Mouse (Mus musculus) heart, embryonic 14.5 days (tissue): ENCODE results near the gene Ces1b. TPM values are rescaled to one million over a fixed set of nuclear protein-coding genes. Genes with fewer than 3 reads are reported as not detected.

ENCODE experiments used
- ATAC-seq: fragments of 200-750 bp; cut with Nextera tagmentation; 2 replicates; pipeline ENCODE4 v1.8.0; 2017; ENCODE audit warnings: low read depth, moderate TSS enrichment; ENCODE audit not compliant: insufficient number of reproducible peaks, insufficient read depth, low FRiP score
- H3K27ac ChIP-seq, 2 experiments: fragments of 200-500 bp in 1 of 2; fragments of 300-500 bp in 1 of 2; sonication (generic) in 1 of 2; replicated peaks in 1 of 2; 2 replicates each; pipeline ENCODE4 v1.5.1; 2012 to 2014; ENCODE audit warnings: low read depth in 2 of 2, low read length in 2 of 2, control low read depth in 1 of 2, mild to moderate bottlenecking in 1 of 2, mixed read lengths in 1 of 2; ENCODE audit not compliant: control insufficient read depth in 1 of 2, insufficient read depth in 1 of 2
- H3K27me3 ChIP-seq: fragments of 300-500 bp; sonication (generic); 2 replicates; pipeline ENCODE4 v1.6.1; 2014; ENCODE audit warnings: mild to moderate bottlenecking, low read length, control low read depth; ENCODE audit not compliant: control insufficient read depth, insufficient read depth
- H3K36me3 ChIP-seq: fragments of 300-500 bp; sonication (generic); 2 replicates; pipeline ENCODE4 v1.6.1; 2014; ENCODE audit warnings: mild to moderate bottlenecking, control low read depth, low read length, mixed read lengths; ENCODE audit not compliant: control insufficient read depth, insufficient read depth
- H3K4me1 ChIP-seq, 2 experiments: fragments of 200-500 bp in 1 of 2; fragments of 300-500 bp in 1 of 2; sonication (generic) in 1 of 2; 2 replicates each; pipeline ENCODE4 v1.6.1; 2012 to 2014; ENCODE audit warnings: low read length in 2 of 2, control low read depth in 1 of 2, mixed read lengths in 1 of 2; ENCODE audit not compliant: control insufficient read depth in 2 of 2, insufficient read depth in 2 of 2
- H3K4me2 ChIP-seq: fragments of 300-500 bp; sonication (generic); 2 replicates; pipeline ENCODE4 v1.6.1; 2014; ENCODE audit warnings: mild to moderate bottlenecking, low read length
- H3K4me3 ChIP-seq, 2 experiments: fragments of 200-500 bp in 1 of 2; fragments of 300-500 bp in 1 of 2; sonication (generic) in 1 of 2; 2 replicates each; pipeline ENCODE4 v1.5.1; 2012 to 2014; ENCODE audit warnings: low read length in 2 of 2, mild to moderate bottlenecking in 2 of 2, control low read depth in 1 of 2, low read depth in 1 of 2, moderate library complexity in 1 of 2; ENCODE audit not compliant: control insufficient read depth in 1 of 2, insufficient read depth in 1 of 2
- H3K9ac ChIP-seq: fragments of 300-500 bp; sonication (generic); 2 replicates; pipeline ENCODE4 v1.6.1; 2014; ENCODE audit warnings: mild to moderate bottlenecking, low read length
- H3K9me3 ChIP-seq: fragments of 300-500 bp; sonication (generic); 2 replicates; pipeline ENCODE4 v1.6.1; 2016; ENCODE audit warnings: low read length, control low read depth; ENCODE audit not compliant: control insufficient read depth
- WGBS: fragments of 180-500 bp; shearing (Covaris S2); extraction: QIAGEN DNeasy Blood & Tissue Kit; methylation state at CpG from one replicate; pipeline ENCODE4 v1.1.7; 2014; 5-methylcytosine and 5-hydroxymethylcytosine counted together
- polyA plus RNA-seq: library from polyadenylated mRNA; unstranded; fragments of >200 nt; fragmentation: Nextera tagmentation; extraction: Ambion mirVana; gene quantifications from 2 replicates; pipeline ENCODE4 v1.2.1, GENCODE M21; 2014

The Ces1b gene
- polyA plus RNA-seq, 1 experiment from 2014 or later = not detected

DNA sequence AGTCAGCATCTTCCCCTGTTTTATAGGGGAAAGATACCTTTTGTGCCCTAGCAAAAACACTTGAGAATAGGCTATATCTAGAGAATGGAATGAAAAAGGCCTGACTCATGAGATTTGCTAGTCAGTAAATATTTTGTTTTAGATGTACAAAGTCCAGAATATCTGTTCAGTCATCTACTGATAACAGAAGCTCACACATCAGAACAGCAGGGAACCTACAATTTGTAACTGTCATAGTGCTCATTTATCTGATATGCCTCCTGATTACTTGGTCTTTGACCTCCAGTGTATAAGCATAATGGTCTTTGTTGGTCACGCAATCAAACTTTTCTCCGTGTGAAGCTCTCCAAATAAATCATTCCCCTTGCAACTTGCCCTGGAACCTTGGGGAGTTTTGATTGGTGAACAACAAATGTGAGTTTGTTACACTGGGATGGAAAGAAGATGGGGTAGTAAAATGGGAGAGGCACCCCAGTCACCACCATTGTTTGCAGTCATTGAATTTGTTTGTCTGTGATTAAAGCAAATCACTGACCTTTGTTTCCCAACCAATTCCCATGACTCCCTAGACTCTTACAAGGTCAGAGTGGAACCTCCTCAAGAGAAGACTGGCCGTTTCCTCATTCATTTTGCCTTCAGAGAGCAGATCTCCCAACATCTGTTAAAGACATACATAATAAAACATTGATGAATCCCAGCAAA, 16.2 kb downstream of the Ces1b start:
- Histone ChIP-seq H3K36me3 (no peaks in the 10 kb centered on the region), H3K4me1 (no peaks in the 10 kb centered on the region), H3K27ac (no peak overlapping the region), H3K27me3 (no peaks in the 10 kb centered on the region), H3K4me3 (no peak overlapping the region), H3K9me3 (no peaks in the 10 kb centered on the region), H3K4me2 (no peak overlapping the region), H3K9ac (no peak overlapping the region)
- ATAC-seq = no peak
- WGBS = 83% methylated on average over 3 of the region's 3 CpGs

DNA sequence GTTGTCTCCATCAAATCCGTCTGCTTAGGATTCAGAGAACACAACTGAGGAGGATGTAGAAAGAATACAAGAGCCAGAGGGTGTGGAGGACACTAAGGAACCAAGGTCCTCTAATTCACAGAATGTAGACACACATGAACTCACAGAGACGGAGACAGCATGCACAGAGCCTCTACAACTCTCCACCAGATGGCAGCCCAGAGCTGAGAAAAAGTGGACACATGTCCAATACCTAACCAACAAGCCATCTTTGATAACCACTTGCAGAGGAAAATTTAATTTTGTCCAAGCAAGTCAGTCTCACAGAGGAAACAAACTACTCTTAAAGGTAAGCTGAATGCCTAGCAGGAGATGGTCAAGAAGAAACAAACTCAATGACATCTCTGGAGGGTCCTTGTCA, 20.6 kb downstream of the Ces1b start:
- Histone ChIP-seq H3K9me3 (no peaks in the 10 kb centered on the region), H3K27ac (no peak overlapping the region), H3K4me1 (no peaks in the 10 kb centered on the region), H3K4me2 (no peak overlapping the region), H3K36me3 (no peaks in the 10 kb centered on the region), H3K27me3 (no peaks in the 10 kb centered on the region), H3K9ac (no peak overlapping the region), H3K4me3 (no peak overlapping the region)
- 11% methylated on average over 2 of the region's 2 CpGs for WGBS
- no peak for ATAC-seq

DNA sequence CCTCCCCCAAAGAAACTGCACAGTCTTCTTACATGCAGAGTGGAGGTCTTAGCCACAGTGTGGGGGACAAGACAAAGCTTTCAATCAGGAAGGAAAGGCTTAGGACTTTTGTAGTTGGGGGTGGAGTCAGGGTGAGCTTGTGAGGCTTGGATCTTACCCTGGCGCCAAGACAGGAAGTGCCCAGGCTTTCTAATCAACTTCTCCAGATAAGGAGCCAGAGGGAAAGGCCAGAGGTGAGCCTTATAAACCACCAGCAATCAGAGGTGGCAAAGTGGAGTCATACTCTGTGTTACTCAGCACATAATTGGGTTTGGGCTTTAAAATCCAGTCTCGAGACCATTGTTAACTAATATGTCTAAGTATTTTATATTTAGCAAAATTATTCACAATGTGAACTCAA, 24.6 kb downstream of the Ces1b start:
- H3K4me2 ChIP-seq = no peak overlapping the region
- WGBS = 40% methylated on average over 2 of the region's 2 CpGs
- H3K4me3 ChIP-seq = no peak overlapping the region
- no peak for ATAC-seq
- no peak overlapping the region for H3K27ac ChIP-seq
- no peaks in the 10 kb centered on the region for H3K27me3 ChIP-seq
- no peaks in the 10 kb centered on the region for H3K9me3 ChIP-seq
- H3K4me1 ChIP-seq = no peaks in the 10 kb centered on the region
- H3K36me3 ChIP-seq = no peaks in the 10 kb centered on the region
- H3K9ac ChIP-seq = no peak overlapping the region

DNA sequence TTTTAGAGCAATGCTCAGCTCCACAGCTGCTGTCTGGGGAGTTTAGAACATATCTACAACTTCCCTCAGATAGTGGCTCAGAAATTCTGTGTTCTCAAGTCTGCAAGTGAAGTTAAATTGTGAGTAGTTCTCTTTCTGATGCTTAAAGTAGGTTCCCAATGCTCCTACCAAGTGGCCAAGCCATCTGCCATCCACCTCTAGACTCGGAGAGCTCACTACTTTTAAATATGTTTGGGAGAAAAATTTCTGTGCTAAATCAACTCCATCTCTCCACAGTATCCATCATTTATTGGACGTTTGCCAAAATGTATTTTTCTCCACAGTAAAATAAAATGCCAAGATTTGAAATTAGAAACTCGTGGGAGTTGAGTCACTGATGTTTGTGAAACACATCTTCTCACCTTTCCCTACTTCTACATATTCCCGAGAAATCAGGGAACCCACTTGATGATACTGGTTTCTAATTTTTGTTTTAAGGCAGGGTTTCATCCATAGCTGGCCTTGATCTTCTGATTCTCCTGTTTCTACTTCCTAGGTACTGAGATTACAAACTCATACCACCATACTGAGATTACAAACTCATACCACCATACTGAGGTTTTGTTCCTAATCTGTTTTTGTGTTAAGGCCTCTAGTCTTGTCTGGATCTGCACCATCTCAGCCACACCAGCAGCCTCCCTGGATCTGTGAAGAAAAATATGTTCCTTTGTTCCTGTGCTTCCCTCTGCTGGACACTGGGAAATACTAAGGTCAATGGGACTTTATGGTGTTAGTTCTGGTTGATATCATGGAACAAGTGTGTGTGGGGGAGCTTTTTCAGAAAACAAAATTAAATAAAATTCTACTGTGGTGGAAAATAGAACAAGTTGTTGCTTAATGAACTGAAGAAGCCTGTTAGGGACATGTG, 31.1 kb downstream of the Ces1b start:
- no peaks in the 10 kb centered on the region for H3K36me3 ChIP-seq
- no peaks in the 10 kb centered on the region for H3K4me1 ChIP-seq
- 57% methylated on average over 4 of the region's 4 CpGs for WGBS
- no peak for ATAC-seq
- no peaks in the 10 kb centered on the region for H3K27me3 ChIP-seq
- no peaks in the 10 kb centered on the region for H3K9me3 ChIP-seq
- H3K4me3 ChIP-seq = no peak overlapping the region
- no peak overlapping the region for H3K4me2 ChIP-seq
- no peak overlapping the region for H3K27ac ChIP-seq
- H3K9ac ChIP-seq = no peak overlapping the region

DNA sequence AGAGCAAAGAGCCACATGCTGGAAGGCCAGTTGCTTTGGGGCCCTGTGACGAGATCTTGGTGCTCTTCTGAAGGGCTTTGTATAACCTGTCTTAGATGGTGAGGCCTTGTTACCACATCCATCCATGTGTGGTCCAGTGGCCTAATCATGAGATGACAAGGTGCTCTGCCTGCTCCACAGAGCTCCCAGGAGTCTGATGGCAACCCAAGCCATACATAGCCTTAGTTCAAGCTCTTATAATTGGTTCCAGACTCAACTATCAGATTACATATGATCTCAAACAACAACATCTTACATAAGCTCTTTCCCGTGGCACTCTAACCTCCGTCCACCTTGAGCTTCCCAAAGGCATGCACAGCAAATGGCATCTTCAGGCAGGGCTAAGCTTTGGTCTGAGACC, 31.7 kb downstream of the Ces1b start, which contains the start of gene Ces1a:
Gene Ces1a, minus strand, starts transcription at position 101 of the 400 bp plus-strand sequence.
- ATAC-seq = no peak
- no peaks in the 10 kb centered on the region for H3K4me1 ChIP-seq

DNA sequence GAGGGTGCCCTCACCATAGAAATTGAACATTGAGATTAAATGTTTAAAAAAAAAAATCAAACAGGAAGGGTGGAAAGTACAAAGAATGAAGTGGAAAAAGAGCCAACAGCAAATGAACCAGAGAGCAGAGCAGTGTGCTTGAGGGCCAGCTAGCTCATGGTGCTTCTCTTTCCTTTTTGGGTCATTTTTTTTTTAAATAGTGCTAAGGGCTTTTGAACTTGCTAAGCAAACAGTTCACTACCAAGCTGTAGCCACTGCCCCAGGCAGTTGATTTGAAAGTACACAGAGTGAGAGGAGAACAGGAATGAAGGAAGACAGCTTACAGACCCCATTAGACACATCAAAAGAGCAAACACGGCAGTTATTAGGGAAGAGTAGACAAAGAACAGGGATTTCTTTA, 36.7 kb downstream of the Ces1b start:
- H3K36me3 ChIP-seq = no peaks in the 10 kb centered on the region
- H3K4me2 ChIP-seq = no peak overlapping the region
- no peak overlapping the region for H3K4me3 ChIP-seq
- no peak overlapping the region for H3K27ac ChIP-seq
- peaks cover 3 to 16% of the 10 kb centered on the region in 2 experiments for H3K4me1 ChIP-seq
- 43% methylated on average over 1 of the region's 1 CpGs for WGBS
- ATAC-seq = no peak
- no peak overlapping the region for H3K9ac ChIP-seq
- H3K27me3 ChIP-seq = no peaks in the 10 kb centered on the region
- no peaks in the 10 kb centered on the region for H3K9me3 ChIP-seq

More for the DNA sequence above, 31.7 kb downstream of the Ces1b start, which contains the start of gene Ces1a:
- H3K9ac ChIP-seq = no peak within 1 kb of the TSS
- no peak within 1 kb of the TSS for H3K4me3 ChIP-seq
- H3K36me3 ChIP-seq = no peaks in the 10 kb centered on the region
- H3K27ac ChIP-seq = no peak within 1 kb of the TSS
- H3K4me2 ChIP-seq = no peak within 1 kb of the TSS
- 79% methylated on average over 3 of the region's 3 CpGs for WGBS
- H3K9me3 ChIP-seq = no peaks in the 10 kb centered on the region
- no peaks in the 10 kb centered on the region for H3K27me3 ChIP-seq

DNA sequence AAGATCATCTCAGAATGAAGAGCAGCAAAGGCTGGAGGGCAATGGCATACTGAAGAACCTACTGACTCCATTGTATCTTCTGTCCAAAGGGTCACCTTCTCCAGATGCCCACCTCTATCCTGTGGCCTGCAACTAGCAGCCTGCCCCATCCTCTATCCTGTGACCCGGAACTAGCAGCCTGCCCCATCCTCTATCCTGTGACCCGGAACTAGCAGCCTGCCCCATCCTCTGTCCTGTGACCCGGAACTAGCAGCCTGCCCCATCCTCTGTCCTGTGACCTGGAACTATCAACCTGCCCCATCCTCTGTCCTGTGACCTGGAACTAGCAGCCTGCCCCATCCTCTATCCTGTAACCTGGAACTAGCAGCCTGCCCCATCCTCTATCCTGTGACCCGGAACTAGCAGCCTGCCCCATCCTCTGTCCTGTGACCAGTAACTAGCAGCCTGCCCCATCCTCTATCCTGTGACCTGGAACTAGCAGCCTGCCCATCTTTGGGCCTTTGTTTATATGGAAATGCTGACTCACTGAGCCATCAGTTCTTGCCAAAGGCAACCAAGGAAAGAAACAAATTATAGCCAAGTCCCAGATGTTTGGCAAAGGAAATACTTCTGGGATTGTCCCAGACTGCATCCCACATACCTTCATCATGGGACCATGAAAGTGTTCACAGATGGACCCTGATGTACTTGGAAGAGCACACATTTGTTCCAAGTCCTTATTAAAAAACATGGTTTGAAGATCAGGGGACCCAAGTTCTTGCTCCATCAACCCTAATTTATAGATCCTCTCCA, 38.8 kb downstream of the Ces1b start:
- WGBS = 82% methylated on average over 4 of the region's 4 CpGs

More for the DNA sequence above, 38.8 kb downstream of the Ces1b start:
- ATAC-seq = no peak
- no peak overlapping the region for H3K27ac ChIP-seq
- H3K9me3 ChIP-seq = no peaks in the 10 kb centered on the region
- H3K4me3 ChIP-seq = no peak overlapping the region
- H3K4me1 ChIP-seq = peaks cover 3 to 16% of the 10 kb centered on the region in 2 experiments
- H3K27me3 ChIP-seq = no peaks in the 10 kb centered on the region
- no peaks in the 10 kb centered on the region for H3K36me3 ChIP-seq
- H3K9ac ChIP-seq = no peak overlapping the region
- no peak overlapping the region for H3K4me2 ChIP-seq
